9 mouse cellular contexts compared by ENCODE assay signal in genomic region chr13:107645865-107646645, GRCm38 (mm10).
A peak's percentile ranks its signal among the peaks of the same experiment; 100 is the strongest.
DNase-seq lines count a peak whose midpoint lies in the region; ATAC-seq lines count a peak whose summit lies in the region.
"Had no signal": no experiment of that assay in that cellular context is flagged by ENCODE, and none has a peak within 500 bp of the region (broad histone marks: within the 10 kb centered on the region; RNA-seq: fewer than 3 reads in every experiment).

No protein-coding gene starts in this region.

- H3K9ac ChIP-seq in heart, embryonic 16.5 days (ENCODE audit: low read length) = no peak overlapping the region
- H3K9ac ChIP-seq in liver, embryonic 12.5 days = no peak overlapping the region

- intact Hi-C loops in gastrocnemius, postnatal 14 days (cut with DNase I; ENCODE audit: low total_unique reads) = no loop called here

- H3K4me1 ChIP-seq in heart, embryonic 16.5 days (ENCODE audit: control insufficient read depth, insufficient read depth, low read length) = peaks cover 10% of the 10 kb centered on the region; the same call in 1 of the 2 replicates
- peaks cover 8% of the 10 kb centered on the region for H3K4me1 ChIP-seq in liver, embryonic 12.5 days

- H3K4me3 ChIP-seq in heart, embryonic 16.5 days (ENCODE audit: low read length) = peak overlapping the region; percentile 39
- H3K4me3 ChIP-seq in liver, embryonic 12.5 days = peak overlapping the region; percentile 23

- DNase-seq in heart, adult 18-20 months = peak; percentile 17 to 50
- no peak for DNase-seq in heart, adult 11 months
- DNase-seq in embryo, embryonic 11 days = peak; percentile 62
- DNase-seq in kidney, postnatal 14 days = peak; percentile 53
- DNase-seq in naive thymus-derived CD4-positive, alpha-beta T cell, adult 2 months (ENCODE audit: low read depth) = peak; percentile 15
- DNase-seq in gastrocnemius, postnatal 14 days = no peak

- H3K27ac ChIP-seq in heart, embryonic 16.5 days (ENCODE audit: low read length) = no peak overlapping the region
- no peak overlapping the region for H3K27ac ChIP-seq in liver, embryonic 12.5 days
- H3K27ac ChIP-seq: macrophage had no signal

- WGBS in heart, embryonic 16.5 days = 6% methylated on average over 27 of the region's 27 CpGs
- 7% methylated on average over 27 of the region's 27 CpGs for whole genome bisulfite sequencing in liver, embryonic 12.5 days (ENCODE audit: insufficient replicate concordance)

- H3K36me3 ChIP-seq in heart, embryonic 16.5 days (ENCODE audit: control insufficient read depth, insufficient read depth) = no peaks in the 10 kb centered on the region
- no peaks in the 10 kb centered on the region for H3K36me3 ChIP-seq in liver, embryonic 12.5 days

- peak overlapping the region; percentile 71 for H3K4me2 ChIP-seq in heart, embryonic 16.5 days (ENCODE audit: low read depth, low read length)
- peak overlapping the region; percentile 56 for H3K4me2 ChIP-seq in liver, embryonic 12.5 days

- no peaks in the 10 kb centered on the region for H3K9me3 ChIP-seq in heart, embryonic 16.5 days (replicated peaks; ENCODE audit: control insufficient read depth, low read length)
- no peaks in the 10 kb centered on the region for H3K9me3 ChIP-seq in liver, embryonic 12.5 days (replicated peaks)

- peaks cover 22% of the 10 kb centered on the region for H3K27me3 ChIP-seq in heart, embryonic 16.5 days (ENCODE audit: control insufficient read depth, insufficient read depth, low read length)
- peaks cover 50% of the 10 kb centered on the region for H3K27me3 ChIP-seq in liver, embryonic 12.5 days (replicated peaks)

- no peak for ATAC-seq in heart, embryonic 16.5 days (replicated peaks; ENCODE audit: extremely low read depth, insufficient read depth, low FRiP score)
- no peak for ATAC-seq in liver, embryonic 12.5 days

Comparison
In these comparisons a context has a peak if more than half of its experiments do, and no peak if none do; other contexts are left out.
1. DNase-seq: peak in heart, adult 18-20 months (2 of 2), embryo, embryonic 11 days (single experiment), kidney, postnatal 14 days (single experiment) and naive thymus-derived CD4-positive, alpha-beta T cell, adult 2 months (single experiment); none in heart, adult 11 months (single experiment) and gastrocnemius, postnatal 14 days (single experiment).